Mouse (Mus musculus) kidney, adult 11 months (tissue): Measurements from ENCODE around the gene Maats1.

Source experiments
- DNase-seq: peaks from one replicate; pipeline ENCODE4 v3.0.0; 2022

The Maats1 gene

GRCm38 (mm10) chr16:38370633-38371374, 28.9 kb upstream of the Maats1 start:
- DNase-seq: no peak

GRCm38 (mm10) chr16:38369992-38370484, 28.1 kb upstream of the Maats1 start:
- DNase-seq: no peak

- DNase-seq: no peak
These were observed 27.5 kb upstream of the Maats1 start for GRCm38 (mm10) chr16:38369431-38369830.

- no peak for DNase-seq
These were observed 27.1 kb upstream of the Maats1 start for GRCm38 (mm10) chr16:38369000-38369399.

GRCm38 (mm10) chr16:38368336-38368735, 26.4 kb upstream of the Maats1 start:
- DNase-seq: no peak

GRCm38 (mm10) chr16:38366231-38366630, 24.3 kb upstream of the Maats1 start:
- no peak for DNase-seq

- no peak for DNase-seq
These were observed 23.4 kb upstream of the Maats1 start for GRCm38 (mm10) chr16:38365390-38365789.

- DNase-seq: no peak
These were observed 21.7 kb upstream of the Maats1 start for GRCm38 (mm10) chr16:38363657-38364056.

- no peak for DNase-seq
These were observed 21.3 kb upstream of the Maats1 start for GRCm38 (mm10) chr16:38363256-38363595.

GRCm38 (mm10) chr16:38362493-38363255, 20.7 kb upstream of the Maats1 start:
- DNase-seq: no peak

- no peak for DNase-seq
These were observed 20.0 kb upstream of the Maats1 start, which contains the start of gene Popdc2 for GRCm38 (mm10) chr16:38361933-38362332. Popdc2 (plus strand) TSS chr16:38362209.

GRCm38 (mm10) chr16:38360317-38360716, 18.4 kb upstream of the Maats1 start:
- DNase-seq: no peak

GRCm38 (mm10) chr16:38359857-38360256, 17.9 kb upstream of the Maats1 start:
- no peak for DNase-seq

GRCm38 (mm10) chr16:38359241-38359640, 17.3 kb upstream of the Maats1 start:
- no peak for DNase-seq

- no peak for DNase-seq
These were observed 16.4 kb upstream of the Maats1 start for GRCm38 (mm10) chr16:38358256-38358812.

- DNase-seq: no peak
These were observed 12.4 kb upstream of the Maats1 start for GRCm38 (mm10) chr16:38354185-38354913.

- no peak for DNase-seq
These were observed 11.7 kb upstream of the Maats1 start for GRCm38 (mm10) chr16:38353642-38354041.

- no peak for DNase-seq
These were observed 10.9 kb upstream of the Maats1 start for GRCm38 (mm10) chr16:38352851-38353250.

- peak; percentile 14 for DNase-seq
These were observed 10.1 kb upstream of the Maats1 start for GRCm38 (mm10) chr16:38352031-38352430.

GRCm38 (mm10) chr16:38350939-38351338, 9.0 kb upstream of the Maats1 start:
- DNase-seq: no peak

GRCm38 (mm10) chr16:38350361-38350855, 8.5 kb upstream of the Maats1 start:
- no peak for DNase-seq

- DNase-seq: no peak
These were observed 7.9 kb upstream of the Maats1 start for GRCm38 (mm10) chr16:38349881-38350280.

GRCm38 (mm10) chr16:38348217-38348761, 6.3 kb upstream of the Maats1 start:
- no peak for DNase-seq
